Mouse (Mus musculus): ENCODE results near the gene Clmp.

DNA sequence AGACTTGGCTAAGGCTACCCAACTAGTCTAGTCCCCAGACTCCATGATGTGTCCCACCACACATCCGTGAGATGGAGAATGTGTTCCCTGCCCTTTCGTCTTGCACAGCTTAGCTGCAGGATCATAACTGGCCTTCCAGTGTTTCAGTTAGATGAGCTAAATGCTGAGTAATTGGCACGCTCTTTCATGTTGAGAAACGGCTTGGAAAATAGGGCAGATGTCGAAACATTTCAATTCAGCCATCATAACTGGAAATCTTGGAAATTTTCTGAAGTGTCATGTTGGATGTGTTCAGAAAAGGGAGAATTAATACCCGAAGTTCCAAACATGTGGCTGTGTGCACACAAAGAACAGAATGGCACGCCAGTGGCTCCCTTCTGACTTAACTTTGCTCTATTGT is 4.7 kb downstream of the Clmp start:
- TF ChIP-seq MAFK (IDR thresholded peaks at IDR 0.05; ENCODE audit: insufficient read depth, low read depth, low read length) (no peak), CHD2 (IDR thresholded peaks at IDR 0.05; ENCODE audit: low read depth, low read length) (no peak), ZNF384 (IDR thresholded peaks at IDR 0.05; ENCODE audit: low read depth, low read length) (no peak), ZC3H11A (IDR thresholded peaks at IDR 0.05; ENCODE audit: borderline replicate concordance, low read depth, low read length) (no peak), HCFC1 (IDR thresholded peaks at IDR 0.05; ENCODE audit: borderline replicate concordance, insufficient read depth, low read length) (no peak)
